Mouse (Mus musculus): ENCODE measurements around the gene Tubg1.

Tubg1 gene

DNA sequence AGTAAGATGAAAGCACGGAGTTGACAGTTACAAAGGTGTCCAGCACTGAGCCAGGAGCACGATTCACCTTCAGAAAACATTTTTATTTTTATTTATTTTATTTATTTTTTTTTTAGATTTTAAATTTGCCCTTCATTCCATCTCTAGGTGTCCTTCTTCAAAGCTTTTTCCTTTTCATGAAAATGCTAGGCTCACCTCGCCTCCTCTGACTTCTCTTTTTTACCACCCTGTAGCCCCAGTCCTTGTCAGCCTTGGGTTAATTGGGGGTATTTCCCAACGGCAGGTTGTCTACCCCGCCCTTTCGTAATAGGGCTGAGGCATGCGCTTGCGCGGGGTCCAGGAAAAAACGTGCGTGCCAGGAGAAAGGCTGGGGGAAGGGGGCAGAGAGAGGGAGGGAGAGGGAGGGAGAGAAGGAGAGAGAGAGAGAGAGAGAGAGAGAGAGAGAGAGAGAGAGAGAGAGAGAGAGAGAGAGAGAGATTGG lies 55.9 kb downstream of the Tubg1 start:
- in situ Hi-C loops (cut with MboI, MseI), result loop anchor here (10.0 kb wide), 1 partner anchor 631 kb away; the partner anchor contains the start of gene Ttc25

Data from T-helper 2 cell (primary cell).